Mouse (Mus musculus): ENCODE measurements around the gene Nabp1. TPM values are rescaled to one million over a fixed set of nuclear protein-coding genes. Genes with fewer than 3 reads are reported as not detected.

The Nabp1 gene
- polyA plus RNA-seq, 1 experiment: 153 TPM

Other genes starting within 250 kb of the Nabp1 start
- 99.9 and 102 TPM in 2 replicates for gene Cavin2, start 189.3 kb downstream of the Nabp1 start, polyA plus RNA-seq (2012; rRNA removed)